ENCODE assay signal across 29 mouse cellular contexts in genomic region chr12:33593685-33594084, GRCm38 (mm10).
DNase-seq lines count a peak whose midpoint lies in the region; ATAC-seq and TF ChIP-seq lines count a peak whose summit lies in the region.
"Had no signal": no experiment of that assay in that cellular context is flagged by ENCODE, and none has a peak within 500 bp of the region (broad histone marks: within the 10 kb centered on the region; RNA-seq: fewer than 3 reads in every experiment).

No protein-coding gene starts in this region.

- peaks cover 16% of the 10 kb centered on the region for H3K4me1 ChIP-seq in kidney, embryonic 16.5 days (ENCODE audit: insufficient read depth, low read length)
- H3K4me1 ChIP-seq in limb, embryonic 13.5 days, result peaks cover 21% of the 10 kb centered on the region
- H3K4me1 ChIP-seq: liver, embryonic 15.5 days had no signal

- H3K4me2 ChIP-seq in kidney, embryonic 16.5 days (replicated peaks; ENCODE audit: low read depth, low read length), result peak overlapping the region; percentile 56; the same call in 1 of the 2 replicates
- 0 out of 2 replicates have a peak overlapping the region, but pooled peaks have one; percentile 60 for H3K4me2 ChIP-seq in limb, embryonic 13.5 days (replicated peaks)
- H3K4me2 ChIP-seq: heart, embryonic 11.5 days; liver, embryonic 15.5 days had no signal

- ATAC-seq in kidney, embryonic 16.5 days (ENCODE audit: low FRiP score, low TSS enrichment), result no peak
- peak; percentile 55; the same call in 1 of the 2 replicates for ATAC-seq in limb, embryonic 13.5 days (ENCODE audit: low FRiP score, low read depth)
- ATAC-seq: activated CD4-positive, CD25-positive, alpha-beta regulatory T cell, adult 4 months had no signal

- DNase-seq in kidney, adult 8-10 months, result no peak
- DNase-seq in MN1 (ENCODE audit: low spot score), result peak; percentile 38
- peak; percentile 23 for DNase-seq in brain, embryonic 14.5 days (ENCODE audit: low read depth)
- no peak for DNase-seq in urinary bladder, postnatal 10 days (ENCODE audit: low spot score)
- DNase-seq: adrenal gland, adult 8-10 months; B cell, adult 2 months; cerebellum, adult 11-12 months; cerebellum, adult 9-11 months; gastrocnemius, adult 2 months; gastrocnemius, postnatal 36 days; heart, adult 18-20 months; heart, postnatal 36 days; kidney, adult 11 months; lung, embryonic 14.5 days; lung, postnatal 14 days; thymus, adult 2 months; thymus, postnatal 4 days had no signal

- no peak overlapping the region for H3K27ac ChIP-seq in kidney, embryonic 16.5 days (ENCODE audit: low read length)
- H3K27ac ChIP-seq in limb, embryonic 13.5 days, result no peak overlapping the region
- H3K27ac ChIP-seq: embryonic facial prominence, embryonic 13.5 days; forebrain, embryonic 15.5 days; gastrocnemius, adult 2 months; hindbrain, embryonic 12.5 days; liver, embryonic 15.5 days; midbrain, embryonic 10.5 days had no signal

- H3K9ac ChIP-seq in kidney, embryonic 16.5 days (replicated peaks; ENCODE audit: low read length), result no peak overlapping the region
- no peak overlapping the region for H3K9ac ChIP-seq in limb, embryonic 13.5 days
- H3K9ac ChIP-seq: embryonic facial prominence, embryonic 13.5 days; forebrain, embryonic 15.5 days; hindbrain, embryonic 12.5 days; liver, embryonic 15.5 days; lung, embryonic 14.5 days had no signal

- H3K9me3 ChIP-seq in kidney, embryonic 16.5 days (ENCODE audit: low read length), result no peaks in the 10 kb centered on the region
- no peaks in the 10 kb centered on the region for H3K9me3 ChIP-seq in limb, embryonic 13.5 days
- H3K9me3 ChIP-seq: embryonic facial prominence, embryonic 13.5 days; forebrain, embryonic 10.5 days; forebrain, embryonic 15.5 days; hindbrain, embryonic 12.5 days; liver, embryonic 15.5 days; midbrain, embryonic 10.5 days; neural tube, embryonic 13.5 days had no signal

- H3K36me3 ChIP-seq in kidney, embryonic 16.5 days (ENCODE audit: insufficient read depth, low read length), result no peaks in the 10 kb centered on the region
- H3K36me3 ChIP-seq in limb, embryonic 13.5 days, result no peaks in the 10 kb centered on the region
- H3K36me3 ChIP-seq: embryonic facial prominence, embryonic 13.5 days; forebrain, embryonic 10.5 days; forebrain, embryonic 15.5 days; hindbrain, embryonic 12.5 days; liver, embryonic 15.5 days; midbrain, embryonic 10.5 days; neural tube, embryonic 13.5 days had no signal

- no peaks in the 10 kb centered on the region for H3K27me3 ChIP-seq in kidney, embryonic 16.5 days (ENCODE audit: insufficient read depth, low read length)
- no peaks in the 10 kb centered on the region for H3K27me3 ChIP-seq in limb, embryonic 13.5 days
- H3K27me3 ChIP-seq: embryonic facial prominence, embryonic 13.5 days; forebrain, embryonic 15.5 days; hindbrain, embryonic 12.5 days; liver, embryonic 15.5 days; neural tube, embryonic 13.5 days had no signal

- no peak overlapping the region for H3K4me3 ChIP-seq in kidney, embryonic 16.5 days (ENCODE audit: low read length)
- H3K4me3 ChIP-seq in limb, embryonic 13.5 days, result no peak overlapping the region
- H3K4me3 ChIP-seq: forebrain, embryonic 10.5 days; hindbrain, embryonic 12.5 days; liver, embryonic 15.5 days; midbrain, embryonic 10.5 days; myocyte; neural tube, embryonic 13.5 days had no signal

- no peak for TF ChIP-seq CTCF in brain, embryonic 14.5 days (IDR thresholded peaks at IDR 0.05; ENCODE audit: borderline replicate concordance, extremely low read depth, insufficient read depth, insufficient read length)

- WGBS in kidney, embryonic 16.5 days, result 16% methylated on average over 4 of the region's 4 CpGs
- WGBS in limb, embryonic 13.5 days, result 4% methylated on average over 4 of the region's 4 CpGs

- no peak for TF ChIP-seq POLR2A in brain, embryonic 14.5 days (IDR thresholded peaks at IDR 0.05; ENCODE audit: borderline replicate concordance, extremely low read depth, insufficient read depth, insufficient read length, poor library complexity, severe bottlenecking)

Comparison
In these comparisons a context has a peak if more than half of its experiments do, and no peak if none do; other contexts are left out.
1. DNase-seq: peak in MN1 (single experiment) and brain, embryonic 14.5 days (single experiment); none in kidney, adult 8-10 months (0 of 2) and urinary bladder, postnatal 10 days (single experiment).